Mouse (Mus musculus): ENCODE measurements around the gene Olfr767.

DNA sequence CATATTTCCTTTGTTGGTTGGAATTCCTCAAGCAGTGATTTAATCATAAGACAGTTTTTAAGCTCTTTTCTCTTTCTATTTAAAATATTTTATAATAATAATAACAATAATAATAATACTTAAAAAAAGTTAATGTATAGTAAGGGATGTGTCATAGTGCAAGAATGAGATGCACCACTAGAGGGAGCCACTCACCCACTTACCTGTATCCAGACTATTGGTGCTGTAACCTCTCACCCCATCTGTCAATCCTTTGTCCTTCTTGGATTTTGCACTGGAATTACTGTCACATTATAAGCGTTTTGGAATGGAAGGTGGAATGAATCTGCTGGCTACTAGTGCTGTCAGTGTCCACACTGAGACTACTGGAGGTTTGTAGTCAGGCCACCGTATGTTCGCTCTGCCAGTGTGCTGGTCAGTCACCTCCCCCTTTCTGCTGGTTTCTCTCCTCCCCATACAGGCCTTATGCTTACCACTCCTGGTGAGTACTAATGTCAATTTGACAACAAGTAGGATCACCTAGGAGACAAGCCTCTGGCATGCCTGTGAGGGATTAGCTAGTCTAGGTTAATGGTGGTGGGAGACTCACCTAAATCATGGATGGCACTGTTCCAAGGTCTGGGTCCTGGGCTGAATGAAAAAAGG is 56.6 kb downstream of the Olfr767 start:
- TF ChIP-seq GATA1 (IDR thresholded peaks at IDR 0.05; ENCODE audit: low read length) (no peak), TAL1 (IDR thresholded peaks at IDR 0.05; ENCODE audit: low read length) (no peak)
